ENCODE assay signal across 8 mouse cellular contexts in genomic region chr11:85696491-85697398, GRCm38 (mm10).
DNase-seq lines count a peak whose midpoint lies in the region; ATAC-seq and TF ChIP-seq lines count a peak whose summit lies in the region.
"Had no signal": no experiment of that assay in that cellular context is flagged by ENCODE, and none has a peak within 500 bp of the region (broad histone marks: within the 10 kb centered on the region; RNA-seq: fewer than 3 reads in every experiment).

No protein-coding gene starts in this region.

- 26% methylated on average over 14 of the region's 14 CpGs for WGBS in intestine, embryonic 14.5 days
- WGBS in intestine, postnatal 0 days, result 43% methylated on average over 14 of the region's 14 CpGs
- 33% methylated on average over 14 of the region's 14 CpGs for WGBS in embryonic facial prominence, embryonic 12.5 days

- no peak for TF ChIP-seq CTCF in intestine, postnatal 0 days (IDR thresholded peaks at IDR 0.05; ENCODE audit: low read depth)
- TF ChIP-seq CTCF in brain, embryonic 14.5 days (IDR thresholded peaks at IDR 0.05; ENCODE audit: borderline replicate concordance, extremely low read depth, insufficient read depth, insufficient read length), result no peak

- peak overlapping the region; percentile 77 for H3K27ac ChIP-seq in intestine, embryonic 14.5 days (ENCODE audit: low read depth)
- no peak overlapping the region for H3K27ac ChIP-seq in intestine, postnatal 0 days (ENCODE audit: low read depth, low read length)
- 0 out of 2 replicates have a peak overlapping the region, but pooled peaks have one; percentile 64 for H3K27ac ChIP-seq in embryonic facial prominence, embryonic 12.5 days

- H3K9me3 ChIP-seq in intestine, embryonic 14.5 days (ENCODE audit: control insufficient read depth, low read length), result no peaks in the 10 kb centered on the region
- no peaks in the 10 kb centered on the region for H3K9me3 ChIP-seq in intestine, postnatal 0 days (ENCODE audit: control insufficient read depth)
- no peaks in the 10 kb centered on the region for H3K9me3 ChIP-seq in embryonic facial prominence, embryonic 12.5 days

- H3K36me3 ChIP-seq in intestine, embryonic 14.5 days (ENCODE audit: control insufficient read depth, insufficient read depth, low read length), result no peaks in the 10 kb centered on the region
- no peaks in the 10 kb centered on the region for H3K36me3 ChIP-seq in intestine, postnatal 0 days (ENCODE audit: control insufficient read depth, insufficient read depth)
- no peaks in the 10 kb centered on the region for H3K36me3 ChIP-seq in embryonic facial prominence, embryonic 12.5 days

- TF ChIP-seq POLR2A in brain, embryonic 14.5 days (IDR thresholded peaks at IDR 0.05; ENCODE audit: borderline replicate concordance, extremely low read depth, insufficient read depth, insufficient read length, poor library complexity, severe bottlenecking), result no peak

- H3K9ac ChIP-seq in intestine, embryonic 14.5 days (ENCODE audit: low read length), result no peak overlapping the region
- H3K9ac ChIP-seq in intestine, postnatal 0 days (ENCODE audit: low read depth, low read length), result no peak overlapping the region
- no peak overlapping the region for H3K9ac ChIP-seq in embryonic facial prominence, embryonic 12.5 days

- no peaks in the 10 kb centered on the region for H3K27me3 ChIP-seq in intestine, embryonic 14.5 days (replicated peaks; ENCODE audit: control insufficient read depth, insufficient read depth, low read length)
- no peaks in the 10 kb centered on the region for H3K27me3 ChIP-seq in intestine, postnatal 0 days (replicated peaks; ENCODE audit: control insufficient read depth, insufficient read depth, low read length)
- no peaks in the 10 kb centered on the region for H3K27me3 ChIP-seq in embryonic facial prominence, embryonic 12.5 days

- no peak overlapping the region for H3K4me3 ChIP-seq in intestine, embryonic 14.5 days (ENCODE audit: low read depth, low read length)
- no peak overlapping the region for H3K4me3 ChIP-seq in intestine, postnatal 0 days (ENCODE audit: low read depth, low read length)
- no peak overlapping the region for H3K4me3 ChIP-seq in embryonic facial prominence, embryonic 12.5 days

- intact Hi-C loops in left cerebral cortex, postnatal 14 days (cut with DNase I), result no loop called here

- H3K4me1 ChIP-seq in intestine, embryonic 14.5 days (replicated peaks; ENCODE audit: control insufficient read depth, insufficient read depth, low read length), result peaks cover 38% of the 10 kb centered on the region
- H3K4me1 ChIP-seq in intestine, postnatal 0 days (replicated peaks; ENCODE audit: control insufficient read depth, insufficient read depth, low read length), result peaks cover 11% of the 10 kb centered on the region
- peaks cover 55% of the 10 kb centered on the region for H3K4me1 ChIP-seq in embryonic facial prominence, embryonic 12.5 days

- ATAC-seq in intestine, embryonic 14.5 days (replicated peaks; ENCODE audit: low FRiP score, low TSS enrichment, low read depth), result peak; percentile 58
- ATAC-seq in intestine, postnatal 0 days, result no peak
- ATAC-seq in embryonic facial prominence, embryonic 12.5 days (ENCODE audit: insufficient number of reproducible peaks, insufficient read depth, low FRiP score, low TSS enrichment), result peak; percentile 69

- no peak for DNase-seq in intestine, embryonic 14.5 days (ENCODE audit: low spot score)
- peak; percentile 65 for DNase-seq in brain, embryonic 14.5 days (ENCODE audit: low read depth)
- peak; percentile 44 to 69 for DNase-seq in lung, postnatal 4 days
- no peak for DNase-seq in adrenal gland, postnatal 14 days
- DNase-seq in left cerebral cortex, postnatal 14 days (ENCODE audit: low spot score in 2 of 2), result no peak
- DNase-seq: cerebellum, adult 8-10 months had no signal

- 0 out of 2 replicates have a peak overlapping the region, but pooled peaks have one; percentile 2 for H3K4me2 ChIP-seq in intestine, embryonic 14.5 days (ENCODE audit: low read length)
- no peak overlapping the region for H3K4me2 ChIP-seq in intestine, postnatal 0 days (replicated peaks; ENCODE audit: low read depth)
- no peak overlapping the region for H3K4me2 ChIP-seq in embryonic facial prominence, embryonic 12.5 days (replicated peaks)

Comparison
In these comparisons a context has a peak if more than half of its experiments do, and no peak if none do; other contexts are left out.
1. DNase-seq: peak in brain, embryonic 14.5 days (single experiment) and lung, postnatal 4 days (2 of 2); none in intestine, embryonic 14.5 days (single experiment), adrenal gland, postnatal 14 days (single experiment) and left cerebral cortex, postnatal 14 days (0 of 2).